ENCODE assay signal across 8 mouse cellular contexts in genomic region chr17:45506700-45507189, GRCm38 (mm10). TPM values are rescaled to one million over a fixed set of nuclear protein-coding genes. Genes with fewer than 3 reads are reported as not detected.
DNase-seq lines count a peak whose midpoint lies in the region; ATAC-seq lines count a peak whose summit lies in the region.

Gene Aars2 (plus strand): TSS chr17:45506841.

- H3K27ac ChIP-seq in hindbrain, embryonic 13.5 days: peak within 1 kb of the TSS; percentile 93

- H3K9me3 ChIP-seq in hindbrain, embryonic 13.5 days: no peaks in the 10 kb centered on the region

- H3K4me1 ChIP-seq in hindbrain, embryonic 13.5 days (replicated peaks): peaks cover 13% of the 10 kb centered on the region

- H3K36me3 ChIP-seq in hindbrain, embryonic 13.5 days: peaks cover 32% of the 10 kb centered on the region

- peak within 1 kb of the TSS; percentile 81 for H3K9ac ChIP-seq in hindbrain, embryonic 13.5 days

- peak within 1 kb of the TSS; percentile 71 for H3K4me3 ChIP-seq in hindbrain, embryonic 13.5 days

- H3K27me3 ChIP-seq in hindbrain, embryonic 13.5 days: no peaks in the 10 kb centered on the region

- WGBS in hindbrain, embryonic 13.5 days: under 1% methylated on average over 41 of the region's 42 CpGs

- peak; percentile 95 for ATAC-seq in hindbrain, embryonic 13.5 days (ENCODE audit: low FRiP score)

- H3K4me2 ChIP-seq in hindbrain, embryonic 13.5 days: peak within 1 kb of the TSS; percentile 43

- DNase-seq in NIH3T3 (ENCODE audit: low read depth): peak; percentile 97
- DNase-seq in cerebellum, postnatal 10 days: peak; percentile 98 to 99
- DNase-seq in frontal cortex, postnatal 10 days (ENCODE audit: low spot score in 2 of 2): peak; percentile 85 to 92
- peak; percentile 90 to 94 for DNase-seq in layer of hippocampus, postnatal 25 days (ENCODE audit: extremely low spot score in 1 of 2, low spot score in 1 of 2)
- peak; percentile 94 for DNase-seq in lung, postnatal 25 days (ENCODE audit: low spot score)
- DNase-seq in retina, embryonic 14.5 days (ENCODE audit: low spot score): peak; percentile 97
- peak; percentile 99 for DNase-seq in thymus, postnatal 4 days

RNA-seq across cellular contexts. Expression of gene Aars2, which starts in this region (rescaled TPM):
- 17.4 and 19.1 TPM in 2 replicates for polyA plus RNA-seq in hindbrain, embryonic 13.5 days (2015; fragmentation: Nextera tagmentation; extraction: Ambion mirVana)
- total RNA-seq in layer of hippocampus, postnatal 25 days (2021): 10 to 100 TPM; 21.6 to 22.7 TPM

Comparison
In these comparisons a context has a peak if more than half of its experiments do, and no peak if none do; other contexts are left out.
1. Peak in every context shown above with its lines: DNase-seq, ATAC-seq, H3K4me3 ChIP-seq and H3K27ac ChIP-seq.